Mouse (Mus musculus) B cell, adult (primary cell): ENCODE measurements around the gene Lrrc8d. TPM values are rescaled to one million over a fixed set of nuclear protein-coding genes. Genes with fewer than 3 reads are reported as not detected.

Source experiments
- total RNA-seq: library from RNA; stranded (reverse); gene quantifications from 4 replicates; pipeline ENCODE4 v1.2.4, GENCODE M21; 2023; ENCODE audit not compliant: inconsistent age

Lrrc8d gene
- 46.4 to 55.6 TPM (median 50.3 TPM) in 4 replicates for total RNA-seq

GRCm38 (mm10) chr5:105699141-105700069 is at the start of gene Lrrc8d:
Gene Lrrc8d (plus strand): TSS chr5:105699969.

GRCm38 (mm10) chr5:105876068-105876924 is 176.5 kb downstream of the Lrrc8d start, which contains the start of gene Zfp326:
Gene Zfp326 (plus strand): TSS chr5:105876565.

Other genes starting within 250 kb of the Lrrc8d start
- 58.1 to 68.8 TPM (median 64.2 TPM) in 4 replicates for gene Lrrc8c, start 180.6 kb upstream of the Lrrc8d start, total RNA-seq
- 48.0 to 58.8 TPM (median 54.8 TPM) in 4 replicates for gene Zfp326, start 176.6 kb downstream of the Lrrc8d start, total RNA-seq